Mouse (Mus musculus) ES-Bruce4 (cell line): ENCODE results near the gene Lin7c. TPM values are rescaled to one million over a fixed set of nuclear protein-coding genes. Genes with fewer than 3 reads are reported as not detected.
A peak's percentile ranks its signal among the peaks of the same experiment; 100 is the strongest.

Experiments
- H3K27ac ChIP-seq: 2 replicates; pipeline ENCODE4 v1.5.1; 2012; ENCODE audit warnings: low read length, inconsistent platforms; ENCODE audit not compliant: insufficient read depth
- H3K27me3 ChIP-seq: 2 replicates; pipeline ENCODE4 v1.6.1; 2012; ENCODE audit warnings: mild to moderate bottlenecking, low read length, inconsistent platforms; ENCODE audit not compliant: control insufficient read depth, poor library complexity, insufficient read depth, severe bottlenecking
- H3K36me3 ChIP-seq: 2 replicates; pipeline ENCODE4 v1.6.1; 2012; ENCODE audit warnings: inconsistent platforms, mild to moderate bottlenecking, low read length, moderate library complexity; ENCODE audit not compliant: control insufficient read depth, poor library complexity, insufficient read depth, severe bottlenecking
- H3K4me1 ChIP-seq: one replicate; pipeline ENCODE4 v1.8.1; 2011; ENCODE audit warnings: low read length; ENCODE audit not compliant: control insufficient read depth, insufficient read depth
- H3K4me3 ChIP-seq: 2 replicates; pipeline ENCODE4 v1.5.1; 2011; ENCODE audit warnings: low read depth, mild to moderate bottlenecking, low read length
- H3K9ac ChIP-seq: 2 replicates; pipeline ENCODE4 v1.6.1; 2012; ENCODE audit warnings: low read depth, mild to moderate bottlenecking, inconsistent platforms; ENCODE audit not compliant: poor library complexity, severe bottlenecking
- H3K9me3 ChIP-seq: replicated peaks from 2 replicates; pipeline ENCODE4 v1.6.1; 2012; ENCODE audit warnings: mild to moderate bottlenecking, low read length, inconsistent platforms; ENCODE audit not compliant: control insufficient read depth, poor library complexity, insufficient read depth, severe bottlenecking
- CTCF ChIP-seq: IDR thresholded peaks from one replicate; pipeline ENCODE4 v1.8.1; 2011; ENCODE audit warnings: low read depth, low read length
- EP300 ChIP-seq: IDR thresholded peaks from 2 replicates; pipeline ENCODE4 v1.6.1; 2011; ENCODE audit warnings: low read depth, low read length; ENCODE audit not compliant: insufficient read depth
- POLR2A ChIP-seq: IDR thresholded peaks from one replicate; pipeline ENCODE4 v1.8.1; 2011; ENCODE audit warnings: low read length; ENCODE audit not compliant: insufficient read depth
- polyA plus RNA-seq: library from polyadenylated mRNA; stranded (reverse); fragments of >200 nt; gene quantifications from 2 replicates; pipeline ENCODE4 v1.2.4, GENCODE M21; 2011; ENCODE audit warnings: low read depth; ENCODE audit not compliant: missing spikeins, insufficient read depth, insufficient read length

Lin7c gene
- polyA plus RNA-seq, 1 experiment, result 139 TPM

DNA sequence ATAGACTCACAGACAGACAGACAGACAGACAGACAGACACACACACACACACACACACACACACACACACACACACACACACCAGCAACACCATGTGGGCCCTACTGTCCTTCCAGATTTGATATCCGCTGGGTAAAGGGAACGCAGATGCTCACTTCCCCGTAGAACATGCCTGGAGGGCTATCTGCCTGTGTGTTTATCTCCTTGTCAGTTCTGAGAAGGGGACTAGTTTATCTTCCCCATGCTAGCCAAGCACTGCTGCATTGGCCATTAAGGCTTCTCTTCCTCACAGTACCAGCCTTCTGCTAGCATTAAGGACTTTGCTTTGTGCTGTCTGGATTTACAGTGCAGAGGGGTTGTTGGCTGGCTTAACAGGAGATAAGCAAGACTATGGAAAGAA is 38.6 kb downstream of the Lin7c start:
- no peak overlapping the region for H3K27ac ChIP-seq
- TF ChIP-seq CTCF (no peak), POLR2A (no peak), EP300 (no peak)
- no peak overlapping the region for H3K9ac ChIP-seq
- H3K9me3 ChIP-seq, result no peaks in the 10 kb centered on the region
- H3K27me3 ChIP-seq, result no peaks in the 10 kb centered on the region
- H3K36me3 ChIP-seq, result peaks cover 19% of the 10 kb centered on the region; the same call in 1 of the 2 replicates
- H3K4me1 ChIP-seq, result no peaks in the 10 kb centered on the region
- H3K4me3 ChIP-seq, result no peak overlapping the region

DNA sequence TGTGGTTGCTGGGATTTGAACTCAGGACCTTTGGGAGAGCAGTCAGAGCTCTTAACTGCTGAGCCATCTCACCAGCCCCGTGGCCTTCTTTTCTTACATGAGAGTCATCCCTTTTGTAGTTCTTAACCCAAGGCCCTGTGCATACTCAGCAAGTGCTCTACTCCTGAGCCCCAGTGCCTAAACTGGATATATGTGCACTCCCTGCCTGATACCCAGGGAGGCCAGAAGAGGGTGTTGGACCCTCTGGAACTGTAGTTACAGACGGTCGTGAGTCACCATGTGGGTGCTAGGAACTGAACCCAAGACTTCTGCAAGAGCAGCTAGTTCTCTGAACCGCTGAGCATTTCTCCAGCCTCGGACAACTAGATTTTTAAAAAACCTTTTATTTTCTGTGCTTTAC is 39.7 kb downstream of the Lin7c start:
- H3K9me3 ChIP-seq, result no peaks in the 10 kb centered on the region
- H3K36me3 ChIP-seq, result peaks cover 19% of the 10 kb centered on the region; the same call in 1 of the 2 replicates
- H3K4me1 ChIP-seq, result no peaks in the 10 kb centered on the region
- no peak for TF ChIP-seq EP300
- TF ChIP-seq CTCF, result no peak
- no peak for TF ChIP-seq POLR2A
- H3K4me3 ChIP-seq, result no peak overlapping the region
- H3K27me3 ChIP-seq, result no peaks in the 10 kb centered on the region
- H3K27ac ChIP-seq, result no peak overlapping the region
- H3K9ac ChIP-seq, result no peak overlapping the region

DNA sequence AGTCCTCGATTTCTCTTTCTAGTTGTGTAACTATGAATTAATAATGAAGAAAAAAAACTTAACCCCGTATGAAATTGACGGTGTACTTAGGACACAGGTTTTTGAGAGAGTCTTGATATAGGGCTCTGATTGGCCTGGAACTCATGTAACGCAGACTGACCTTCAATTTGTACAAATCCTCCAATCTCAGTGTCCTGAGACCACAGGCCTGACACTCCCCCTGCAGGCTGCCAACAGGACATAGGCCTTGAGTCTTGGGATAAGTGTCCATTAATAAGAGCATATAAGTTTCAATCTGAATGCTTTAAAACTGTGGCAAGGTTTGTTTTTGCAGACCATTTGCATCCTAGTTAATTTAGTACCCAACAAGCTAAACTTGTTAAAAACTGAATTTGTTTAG is 40.1 kb downstream of the Lin7c start:
- Histone ChIP-seq H3K4me3 (no peak overlapping the region), H3K27me3 (no peaks in the 10 kb centered on the region), H3K27ac (no peak overlapping the region), H3K9me3 (no peaks in the 10 kb centered on the region), H3K4me1 (no peaks in the 10 kb centered on the region), H3K36me3 (peaks cover 17% of the 10 kb centered on the region; the same call in 1 of the 2 replicates), H3K9ac (no peak overlapping the region)
- TF ChIP-seq EP300 (no peak), POLR2A (no peak), CTCF (peak; percentile 25)

- Histone ChIP-seq H3K36me3 (peaks cover 12% of the 10 kb centered on the region; the same call in 1 of the 2 replicates), H3K9ac (no peak overlapping the region), H3K27me3 (no peaks in the 10 kb centered on the region), H3K9me3 (no peaks in the 10 kb centered on the region), H3K4me1 (no peaks in the 10 kb centered on the region), H3K27ac (no peak overlapping the region), H3K4me3 (no peak overlapping the region)
- no peak for TF ChIP-seq CTCF
- no peak for TF ChIP-seq EP300
- no peak for TF ChIP-seq POLR2A
Observed at GRCm38 (mm10) chr2:109931978-109932780, 41.5 kb downstream of the Lin7c start.

DNA sequence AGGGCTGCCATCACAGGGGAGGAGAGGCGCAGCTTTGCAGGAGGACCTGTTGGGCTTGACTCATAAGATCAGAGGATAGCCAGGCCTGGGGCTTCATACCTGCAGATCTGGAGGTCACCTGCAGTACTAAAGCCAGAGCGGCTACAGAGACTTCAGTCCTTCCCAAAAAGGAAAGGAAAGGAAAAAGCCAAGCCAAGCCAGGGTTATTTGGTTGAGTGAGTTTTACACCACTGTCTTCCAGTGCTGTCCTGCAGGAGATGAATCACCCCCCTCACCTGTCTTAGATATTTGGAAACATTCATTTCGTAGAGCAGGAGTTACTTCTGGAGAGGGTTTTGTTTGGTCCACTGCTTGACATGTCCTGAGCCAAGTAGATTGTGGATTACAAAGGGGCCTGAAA is 42.5 kb downstream of the Lin7c start:
- Histone ChIP-seq H3K36me3 (peaks cover 8% of the 10 kb centered on the region; the same call in 1 of the 2 replicates), H3K27me3 (no peaks in the 10 kb centered on the region), H3K4me1 (no peaks in the 10 kb centered on the region), H3K27ac (no peak overlapping the region), H3K4me3 (no peak overlapping the region), H3K9ac (no peak overlapping the region), H3K9me3 (no peaks in the 10 kb centered on the region)
- TF ChIP-seq EP300, result no peak
- TF ChIP-seq CTCF, result no peak
- TF ChIP-seq POLR2A, result no peak

GRCm38 (mm10) chr2:109934086-109934485 is 43.4 kb downstream of the Lin7c start:
- Histone ChIP-seq H3K36me3 (0 out of 2 replicates have a peak, but pooled peaks cover 2% of the 10 kb centered on the region), H3K4me1 (no peaks in the 10 kb centered on the region), H3K9ac (no peak overlapping the region), H3K27me3 (no peaks in the 10 kb centered on the region), H3K27ac (no peak overlapping the region), H3K4me3 (no peak overlapping the region), H3K9me3 (no peaks in the 10 kb centered on the region)
- no peak for TF ChIP-seq CTCF
- no peak for TF ChIP-seq POLR2A
- TF ChIP-seq EP300, result no peak
